Mouse (Mus musculus) megakaryocyte, embryonic 14.5 days (primary cell): Measurements from ENCODE around the gene Rnf111.

ENCODE experiments used
- FLI1 ChIP-seq: IDR thresholded peaks from 2 replicates; pipeline ENCODE4 v1.6.1; 2012; ENCODE audit warnings: low read length, inconsistent platforms, mixed read lengths
- GATA1 ChIP-seq: IDR thresholded peaks from 3 replicates; pipeline ENCODE4 v1.6.1; 2012; ENCODE audit warnings: mixed read lengths, low read length, inconsistent platforms, borderline replicate concordance

DNA sequence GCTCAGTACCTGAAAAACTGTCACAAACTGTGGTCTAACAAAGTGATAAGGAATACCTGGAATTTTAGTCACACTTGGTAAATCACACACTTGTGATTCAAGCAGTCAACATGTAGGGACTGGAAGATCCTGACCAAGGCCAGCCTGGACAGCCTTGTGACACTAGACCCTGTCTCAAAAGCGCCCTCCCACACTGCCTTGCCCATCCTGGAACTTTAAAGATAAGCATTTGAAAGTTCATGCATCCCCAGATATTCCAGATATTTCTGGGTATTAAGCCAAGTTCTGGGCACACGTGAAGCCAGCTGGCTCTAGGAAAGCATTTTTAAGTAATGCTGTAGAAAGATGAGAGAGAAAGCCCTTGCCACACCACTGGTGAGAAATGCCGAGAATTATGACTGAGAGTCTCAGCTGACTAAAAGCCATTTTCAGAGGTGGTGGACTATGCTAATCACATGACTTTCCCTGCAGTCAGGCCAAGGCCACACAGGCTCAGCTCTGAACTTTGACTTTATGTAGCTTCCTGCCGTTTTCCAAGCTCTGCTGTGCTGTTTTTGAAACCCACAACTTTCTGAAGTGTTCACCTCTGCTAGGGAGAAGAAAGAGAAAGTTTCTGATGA is 6.5 kb upstream of the Rnf111 start:
- TF ChIP-seq FLI1 (no peak), GATA1 (no peak)
